Mouse (Mus musculus) lung, postnatal 14 days (tissue): ENCODE measurements around the gene Sacm1l.

Experiments used
- DNase-seq: peaks from one replicate; pipeline ENCODE4 v3.0.0; 2021

Gene Sacm1l

GRCm38 (mm10) chr9:123509638-123510604, 19.6 kb upstream of the Sacm1l start:
- no peak for DNase-seq

- no peak for DNase-seq
Measured at GRCm38 (mm10) chr9:123510926-123511325, 18.6 kb upstream of the Sacm1l start.

DNA sequence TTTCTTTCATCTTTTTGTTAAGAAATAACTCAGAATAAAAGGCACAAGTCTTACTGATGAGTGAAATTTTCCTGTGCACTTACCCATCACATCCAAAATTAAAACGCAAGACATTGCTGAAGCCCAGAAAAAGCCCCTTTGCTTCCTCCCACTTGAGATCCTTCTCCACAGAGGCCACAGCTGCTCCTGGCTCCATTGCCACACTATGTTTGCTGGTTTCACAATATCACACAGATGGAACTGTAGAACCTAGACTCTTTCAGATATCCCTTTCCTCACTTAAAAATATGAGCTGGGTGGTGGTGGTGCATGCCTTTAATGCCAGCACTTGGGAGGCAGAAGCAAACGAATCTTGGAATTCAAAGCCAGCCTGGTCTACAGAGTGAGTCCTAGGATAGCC, 17.1 kb upstream of the Sacm1l start:
- DNase-seq, result no peak

DNA sequence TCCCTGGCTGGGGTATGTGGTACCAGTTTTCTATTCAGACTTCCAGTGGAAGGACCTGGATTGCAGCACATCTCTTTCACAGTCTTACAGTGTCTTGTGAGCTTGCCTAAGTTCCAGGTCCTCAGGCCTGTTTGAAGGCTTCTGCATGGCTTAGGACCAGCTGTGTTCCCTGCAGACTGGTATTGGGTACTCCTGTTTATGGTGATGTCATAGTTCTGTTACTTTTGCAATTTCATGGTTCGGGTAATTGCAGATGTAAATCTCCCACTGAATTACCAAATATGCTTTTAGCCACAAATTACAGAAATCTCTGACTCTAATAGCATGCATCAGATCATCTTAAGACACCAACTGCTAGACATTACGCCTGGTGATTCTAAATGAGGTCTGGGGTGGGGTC, 14.5 kb upstream of the Sacm1l start:
- DNase-seq, result no peak

DNA sequence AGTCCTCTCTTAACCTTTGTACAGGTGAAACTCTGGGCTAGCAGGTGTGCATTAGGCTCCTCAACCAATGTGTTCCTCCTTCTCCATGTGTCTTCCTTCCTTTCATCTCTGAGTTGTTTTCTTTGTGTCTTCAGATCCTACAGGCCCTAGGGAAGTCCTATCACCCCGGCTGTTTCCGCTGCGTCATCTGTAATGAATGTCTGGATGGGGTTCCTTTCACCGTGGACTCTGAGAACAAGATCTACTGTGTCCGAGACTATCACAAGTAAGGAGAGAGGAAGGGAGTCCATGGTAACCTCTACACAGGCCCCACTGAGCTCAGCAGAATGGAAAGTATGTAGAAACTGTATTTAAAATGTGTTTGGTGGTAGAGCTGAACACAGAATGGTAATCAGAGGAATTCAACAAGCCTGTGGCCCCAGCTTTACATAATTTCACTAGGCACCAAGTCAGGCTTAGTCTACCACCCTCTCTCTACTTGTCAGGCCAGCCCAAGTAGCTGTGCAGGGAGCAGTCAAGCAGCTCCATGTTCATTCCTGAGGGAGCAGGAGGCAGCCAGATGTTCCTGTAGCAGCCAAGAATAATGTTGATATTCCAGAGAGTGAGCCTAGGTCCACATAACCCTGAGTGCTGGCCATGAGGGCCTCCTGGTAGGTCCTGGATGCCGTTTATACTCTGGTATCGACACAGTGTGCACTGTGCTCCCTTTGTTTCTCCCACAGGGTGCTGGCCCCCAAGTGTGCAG, 12.7 kb upstream of the Sacm1l start:
- DNase-seq, result no peak

- no peak for DNase-seq
Measured at GRCm38 (mm10) chr9:123518969-123519894, 10.3 kb upstream of the Sacm1l start.

- DNase-seq, result no peak
Measured at GRCm38 (mm10) chr9:123520735-123521134, 8.8 kb upstream of the Sacm1l start.

- DNase-seq, result peak; percentile 68
Measured at GRCm38 (mm10) chr9:123523676-123524075, 5.9 kb upstream of the Sacm1l start.

- DNase-seq, result peak; percentile 81
Measured at GRCm38 (mm10) chr9:123525095-123525494, 4.5 kb upstream of the Sacm1l start.

- DNase-seq, result no peak
Measured at GRCm38 (mm10) chr9:123526502-123526901, 3.1 kb upstream of the Sacm1l start.

GRCm38 (mm10) chr9:123528087-123528925, 1.3 kb upstream of the Sacm1l start:
- DNase-seq, result no peak

DNA sequence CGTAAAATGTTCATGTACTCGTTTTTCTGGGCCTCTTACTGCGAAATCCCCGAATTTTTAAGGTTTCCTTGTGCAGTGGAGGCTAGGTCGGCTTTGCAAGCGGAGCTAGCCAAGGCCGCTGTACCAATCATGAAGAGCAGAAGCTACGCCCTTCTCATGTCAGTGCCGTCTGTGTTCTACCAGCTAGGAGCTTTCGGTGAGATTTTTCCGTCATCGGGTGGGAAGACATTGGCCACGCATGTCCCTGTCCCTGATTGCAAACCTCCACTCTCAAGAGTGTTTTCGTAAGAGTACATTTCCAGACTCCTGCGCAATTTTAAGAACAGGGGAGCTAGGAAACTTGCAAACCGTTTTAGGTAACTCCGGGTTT, 648 bp upstream of the Sacm1l start:
- peak; percentile 51 for DNase-seq

GRCm38 (mm10) chr9:123530158-123530475, 558 bp downstream of the Sacm1l start:
- no peak for DNase-seq

DNA sequence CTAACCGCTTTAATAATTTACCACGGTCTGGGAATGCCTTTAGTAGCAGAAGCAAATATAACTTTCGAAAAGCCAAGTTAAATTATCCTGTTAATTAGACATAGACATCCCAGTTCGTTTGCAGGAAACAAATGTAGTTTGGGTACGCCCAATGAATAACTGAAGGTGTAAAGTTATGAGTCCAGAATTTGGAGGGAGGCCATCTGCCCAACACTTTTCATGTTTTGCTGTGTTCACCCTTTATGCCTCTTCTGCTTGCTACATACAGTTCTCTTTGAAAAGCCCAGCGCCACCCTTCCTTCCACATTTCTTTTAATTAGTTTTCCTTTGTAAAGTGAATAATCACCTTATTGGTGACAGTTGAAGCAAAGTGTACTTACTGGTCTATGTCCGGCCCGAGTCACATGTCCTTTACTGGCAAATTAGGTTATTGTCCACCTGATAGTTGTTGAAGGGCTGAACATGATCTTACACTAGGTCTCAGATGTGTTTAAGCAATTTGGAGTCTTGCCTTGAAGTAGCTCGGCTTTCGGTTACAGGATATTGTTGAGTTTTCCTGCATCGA, 1.1 kb downstream of the Sacm1l start:
- DNase-seq, result no peak

GRCm38 (mm10) chr9:123531234-123531633, 1.7 kb downstream of the Sacm1l start:
- DNase-seq, result no peak

DNA sequence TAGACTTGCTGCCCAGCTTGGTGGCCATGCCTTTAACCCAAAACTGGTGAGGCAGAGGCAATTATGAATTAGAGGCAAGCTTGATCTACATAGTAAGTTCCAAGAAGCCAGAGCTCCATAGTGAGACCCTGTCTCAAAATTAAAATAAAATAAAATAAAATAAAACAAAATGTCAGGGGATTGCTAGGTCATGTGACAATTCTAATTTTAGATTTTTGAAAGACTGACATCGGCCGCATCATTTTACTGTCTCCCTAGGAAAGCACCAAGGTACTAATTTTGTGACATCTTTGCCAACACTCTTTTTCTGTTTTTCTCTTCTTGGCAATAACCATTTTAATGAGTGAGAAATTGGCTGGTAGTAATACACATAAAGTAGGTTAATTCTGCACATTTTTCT, 7.1 kb downstream of the Sacm1l start:
- DNase-seq, result no peak

DNA sequence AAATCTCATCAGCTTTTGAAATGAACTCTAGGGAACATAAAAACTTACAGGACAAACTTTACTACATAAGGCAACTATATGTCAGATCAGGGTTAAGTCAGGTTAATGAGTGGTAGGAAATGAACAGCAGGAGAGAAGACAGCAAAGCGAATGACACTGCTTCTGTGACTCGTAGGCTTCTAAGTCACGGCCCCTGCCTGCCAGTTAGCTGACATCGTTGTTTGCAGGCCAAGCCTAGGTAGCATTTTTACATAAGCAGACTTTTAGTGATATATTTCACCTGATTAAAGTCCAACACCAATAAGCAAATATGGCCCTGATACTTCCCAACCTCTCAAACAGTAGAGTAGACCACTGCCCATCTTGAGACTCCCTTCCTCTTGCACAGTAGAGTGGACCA, 8.6 kb downstream of the Sacm1l start:
- no peak for DNase-seq

GRCm38 (mm10) chr9:123539093-123539492, 9.5 kb downstream of the Sacm1l start:
- no peak for DNase-seq

DNA sequence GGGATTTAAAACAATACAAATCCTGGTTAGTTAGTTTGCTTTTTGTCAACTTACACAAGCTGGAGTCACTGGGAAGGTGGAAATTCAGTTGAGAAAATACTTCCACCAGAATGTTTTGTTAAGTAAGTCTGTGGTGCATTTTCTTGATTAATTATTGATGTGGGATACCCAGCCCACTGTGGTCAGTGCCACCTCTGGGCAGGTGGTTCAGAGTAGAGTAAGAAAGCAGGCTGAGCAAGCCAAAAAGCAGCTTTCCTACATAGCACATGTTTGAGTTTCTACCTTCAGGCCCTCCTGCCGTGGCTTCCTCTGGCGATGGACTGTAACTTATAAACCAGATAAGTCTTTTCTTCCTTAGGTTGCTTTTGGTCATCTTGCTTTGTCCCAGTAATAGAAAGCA, 10.3 kb downstream of the Sacm1l start:
- no peak for DNase-seq

DNA sequence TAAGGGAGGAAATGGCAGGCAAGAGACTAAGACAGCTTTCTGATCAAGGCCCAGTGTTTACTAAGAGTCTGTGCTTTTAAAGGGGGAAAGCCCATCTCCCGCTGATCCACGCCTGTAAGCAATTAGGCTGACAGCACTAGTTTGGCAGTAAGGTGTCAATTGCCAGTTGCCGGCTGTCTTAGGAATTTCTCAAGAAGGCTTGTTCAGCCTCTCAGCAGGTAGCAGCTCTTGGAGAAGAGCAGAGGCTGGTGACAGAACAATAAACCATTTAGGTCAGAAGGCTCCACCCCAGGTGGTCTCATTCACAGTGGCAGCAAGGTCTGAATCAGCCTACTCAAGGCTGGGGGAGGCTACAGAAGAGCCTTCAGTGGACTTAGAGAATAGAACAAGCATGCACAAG, 25.0 kb downstream of the Sacm1l start:
- no peak for DNase-seq

DNA sequence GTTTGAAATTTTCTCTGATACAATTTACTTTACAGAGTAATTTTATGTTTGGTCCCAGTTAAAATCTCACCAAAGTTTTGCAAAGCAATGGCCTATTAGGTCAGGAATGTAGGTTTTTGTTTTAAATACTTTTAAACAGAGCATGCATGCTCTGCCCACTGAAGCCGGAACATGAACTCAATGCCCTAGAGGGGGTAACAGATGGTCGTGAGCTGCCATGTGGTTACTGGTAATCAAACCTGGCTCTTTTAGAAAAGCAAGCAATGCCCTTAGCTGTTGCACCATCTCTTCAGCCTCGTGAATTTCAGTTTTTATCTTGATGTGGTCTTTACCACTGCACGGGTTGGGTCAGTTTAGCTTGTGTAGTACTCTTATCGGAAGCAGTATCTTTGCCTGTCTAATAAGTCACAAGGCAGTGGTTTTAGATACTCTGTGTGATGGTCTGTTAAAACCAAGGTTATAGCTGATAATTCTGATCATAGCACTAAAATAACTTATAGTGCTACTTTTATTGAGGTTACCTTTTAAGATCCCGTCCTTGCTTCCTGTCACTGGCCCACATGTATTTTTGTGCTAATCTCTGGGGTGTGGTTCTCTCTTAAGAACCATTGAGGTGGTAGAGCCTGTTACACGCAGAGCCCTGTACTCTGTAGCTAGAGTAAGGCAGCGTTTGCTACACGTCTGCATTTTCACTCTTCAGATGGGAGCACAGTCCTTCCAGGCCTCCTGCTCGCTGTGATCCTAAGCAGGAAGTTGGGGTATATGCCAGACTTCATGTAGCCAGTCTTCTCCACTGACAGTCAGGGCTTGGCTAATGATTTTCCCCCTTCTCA, 48.0 kb downstream of the Sacm1l start:
- no peak for DNase-seq
